Mouse (Mus musculus) cortical plate, adult 2 months (tissue): Measurements from ENCODE around the gene Scel.

Experiments
- CTCF ChIP-seq: fragments of 200-500 bp; IDR thresholded peaks from 2 replicates; pipeline ENCODE4 v1.5.1; 2011; ENCODE audit warnings: mild to moderate bottlenecking, control low read depth, low read length; ENCODE audit not compliant: insufficient read depth; ENCODE audit errors: extremely low read depth
- POLR2A ChIP-seq: fragments of 200-500 bp; IDR thresholded peaks from 2 replicates; pipeline ENCODE4 v1.6.1; 2011; ENCODE audit warnings: mild to moderate bottlenecking, low read length, control low read depth; ENCODE audit not compliant: insufficient read depth; ENCODE audit errors: extremely low read depth

GRCm38 (mm10) chr14:103551921-103552320 is 38.8 kb downstream of the Scel start:
- TF ChIP-seq CTCF (no peak), POLR2A (no peak)
